Mouse (Mus musculus): ENCODE data around the gene Zbtb34. TPM values are rescaled to one million over a fixed set of nuclear protein-coding genes. Genes with fewer than 3 reads are reported as not detected.

Zbtb34 gene
- total and polyA plus RNA-seq, 2 experiments from 2014 or later = 2.1 to 8.9 TPM

- TF ChIP-seq CTCF (IDR thresholded peaks at IDR 0.05; ENCODE audit: low read depth) (no peak), EP300 (IDR thresholded peaks at IDR 0.05; ENCODE audit: low read depth) (no peak)
- ATAC-seq (ENCODE audit: insufficient read depth, low read depth) (no peak), DNase-seq (ENCODE audit: low spot score) (no peak)
- peak overlapping the region; percentile 87 for H3K4me2 ChIP-seq (ENCODE audit: low read depth, low read length)
- peak overlapping the region; percentile 74 for H3K4me3 ChIP-seq (ENCODE audit: low read depth, low read length)
- 33% methylated on average over 18 of the region's 18 CpGs for WGBS
- H3K9ac ChIP-seq (replicated peaks; ENCODE audit: low read depth, low read length) = no peak overlapping the region
- H3K4me1 ChIP-seq (ENCODE audit: control insufficient read depth, insufficient read depth) = no peaks in the 10 kb centered on the region
- H3K27me3 ChIP-seq (ENCODE audit: control insufficient read depth, insufficient read depth, low read length) = no peaks in the 10 kb centered on the region
- H3K36me3 ChIP-seq (replicated peaks; ENCODE audit: control insufficient read depth, insufficient read depth, low read length) = no peaks in the 10 kb centered on the region
- H3K9me3 ChIP-seq (replicated peaks; ENCODE audit: control insufficient read depth, low read length) = no peaks in the 10 kb centered on the region
- H3K27ac ChIP-seq (ENCODE audit: low read depth) = no peak overlapping the region
These were observed 59.3 kb downstream of the Zbtb34 start for GRCm38 (mm10) chr2:33371648-33372408.

GRCm38 (mm10) chr2:33370777-33371647, 60.1 kb downstream of the Zbtb34 start, which contains the start of gene Ralgps1:
Gene Ralgps1 (minus strand): TSS chr2:33371486.
- Histone ChIP-seq H3K27me3 (ENCODE audit: control insufficient read depth, insufficient read depth, low read length) (no peaks in the 10 kb centered on the region), H3K9ac (replicated peaks; ENCODE audit: low read depth, low read length) (peak within 1 kb of the TSS; percentile 67), H3K4me1 (ENCODE audit: control insufficient read depth, insufficient read depth) (no peaks in the 10 kb centered on the region), H3K4me3 (ENCODE audit: low read depth, low read length) (peak within 1 kb of the TSS; percentile 74), H3K4me2 (ENCODE audit: low read depth, low read length) (peak within 1 kb of the TSS; percentile 87), H3K36me3 (replicated peaks; ENCODE audit: control insufficient read depth, insufficient read depth, low read length) (no peaks in the 10 kb centered on the region), H3K27ac (ENCODE audit: low read depth) (peak within 1 kb of the TSS; percentile 90), H3K9me3 (replicated peaks; ENCODE audit: control insufficient read depth, low read length) (no peaks in the 10 kb centered on the region)
- DNase-seq (ENCODE audit: low spot score) (peak; percentile 95), ATAC-seq (ENCODE audit: insufficient read depth, low read depth) (peak; percentile 100)
- 0% methylated on average over 49 of the region's 74 CpGs for WGBS
- no peak for TF ChIP-seq CTCF (IDR thresholded peaks at IDR 0.05; ENCODE audit: low read depth)
- TF ChIP-seq EP300 (IDR thresholded peaks at IDR 0.05; ENCODE audit: low read depth) = no peak

- no peaks in the 10 kb centered on the region for H3K4me1 ChIP-seq (ENCODE audit: control insufficient read depth, insufficient read depth)
- no peaks in the 10 kb centered on the region for H3K9me3 ChIP-seq (replicated peaks; ENCODE audit: control insufficient read depth, low read length)
- H3K4me3 ChIP-seq (ENCODE audit: low read depth, low read length) = peak overlapping the region; percentile 74
- no peak overlapping the region for H3K9ac ChIP-seq (replicated peaks; ENCODE audit: low read depth, low read length)
- no peak for ATAC-seq (ENCODE audit: insufficient read depth, low read depth)
- H3K27me3 ChIP-seq (ENCODE audit: control insufficient read depth, insufficient read depth, low read length) = no peaks in the 10 kb centered on the region
- peak overlapping the region; percentile 87 for H3K4me2 ChIP-seq (ENCODE audit: low read depth, low read length)
- no peak overlapping the region for H3K27ac ChIP-seq (ENCODE audit: low read depth)
- WGBS = 14% methylated on average over 14 of the region's 15 CpGs
- DNase-seq (ENCODE audit: low spot score) = no peak
- TF ChIP-seq EP300 (IDR thresholded peaks at IDR 0.05; ENCODE audit: low read depth) (no peak), CTCF (IDR thresholded peaks at IDR 0.05; ENCODE audit: low read depth) (no peak)
- H3K36me3 ChIP-seq (replicated peaks; ENCODE audit: control insufficient read depth, insufficient read depth, low read length) = no peaks in the 10 kb centered on the region
These were observed 60.8 kb downstream of the Zbtb34 start for GRCm38 (mm10) chr2:33370276-33370776.

- Histone ChIP-seq H3K9ac (replicated peaks; ENCODE audit: low read depth, low read length) (no peak overlapping the region), H3K36me3 (replicated peaks; ENCODE audit: control insufficient read depth, insufficient read depth, low read length) (no peaks in the 10 kb centered on the region), H3K4me3 (ENCODE audit: low read depth, low read length) (no peak overlapping the region), H3K9me3 (replicated peaks; ENCODE audit: control insufficient read depth, low read length) (no peaks in the 10 kb centered on the region), H3K4me1 (ENCODE audit: control insufficient read depth, insufficient read depth) (no peaks in the 10 kb centered on the region), H3K4me2 (ENCODE audit: low read depth, low read length) (no peak overlapping the region), H3K27me3 (ENCODE audit: control insufficient read depth, insufficient read depth, low read length) (no peaks in the 10 kb centered on the region), H3K27ac (ENCODE audit: low read depth) (no peak overlapping the region)
- ATAC-seq (ENCODE audit: insufficient read depth, low read depth) (no peak), DNase-seq (ENCODE audit: low spot score) (no peak)
- no peak for TF ChIP-seq CTCF (IDR thresholded peaks at IDR 0.05; ENCODE audit: low read depth)
- no peak for TF ChIP-seq EP300 (IDR thresholded peaks at IDR 0.05; ENCODE audit: low read depth)
- 72% methylated on average over 3 of the region's 3 CpGs for WGBS
These were observed 61.7 kb downstream of the Zbtb34 start for GRCm38 (mm10) chr2:33369453-33369852.

- H3K27me3 ChIP-seq (ENCODE audit: control insufficient read depth, insufficient read depth, low read length) = no peaks in the 10 kb centered on the region
- no peak for ATAC-seq (ENCODE audit: insufficient read depth, low read depth)
- H3K36me3 ChIP-seq (replicated peaks; ENCODE audit: control insufficient read depth, insufficient read depth, low read length) = no peaks in the 10 kb centered on the region
- no peaks in the 10 kb centered on the region for H3K9me3 ChIP-seq (replicated peaks; ENCODE audit: control insufficient read depth, low read length)
- 81% methylated on average over 1 of the region's 1 CpGs for WGBS
- H3K4me2 ChIP-seq (ENCODE audit: low read depth, low read length) = no peak overlapping the region
- no peak for DNase-seq (ENCODE audit: low spot score)
- no peak overlapping the region for H3K4me3 ChIP-seq (ENCODE audit: low read depth, low read length)
- no peak overlapping the region for H3K27ac ChIP-seq (ENCODE audit: low read depth)
- TF ChIP-seq EP300 (IDR thresholded peaks at IDR 0.05; ENCODE audit: low read depth) = no peak
- TF ChIP-seq CTCF (IDR thresholded peaks at IDR 0.05; ENCODE audit: low read depth) = no peak
- H3K9ac ChIP-seq (replicated peaks; ENCODE audit: low read depth, low read length) = no peak overlapping the region
- no peaks in the 10 kb centered on the region for H3K4me1 ChIP-seq (ENCODE audit: control insufficient read depth, insufficient read depth)
These were observed 62.6 kb downstream of the Zbtb34 start for GRCm38 (mm10) chr2:33368486-33368885.
